Mouse (Mus musculus) frontal cortex, postnatal 36 days (tissue): ENCODE results near the gene Pde6b.

Experiments
- DNase-seq, 2 experiments: peaks; one replicate each; pipeline ENCODE4 v3.0.0; 2022; ENCODE audit warnings: low spot score in 2 of 2

The Pde6b gene

DNA sequence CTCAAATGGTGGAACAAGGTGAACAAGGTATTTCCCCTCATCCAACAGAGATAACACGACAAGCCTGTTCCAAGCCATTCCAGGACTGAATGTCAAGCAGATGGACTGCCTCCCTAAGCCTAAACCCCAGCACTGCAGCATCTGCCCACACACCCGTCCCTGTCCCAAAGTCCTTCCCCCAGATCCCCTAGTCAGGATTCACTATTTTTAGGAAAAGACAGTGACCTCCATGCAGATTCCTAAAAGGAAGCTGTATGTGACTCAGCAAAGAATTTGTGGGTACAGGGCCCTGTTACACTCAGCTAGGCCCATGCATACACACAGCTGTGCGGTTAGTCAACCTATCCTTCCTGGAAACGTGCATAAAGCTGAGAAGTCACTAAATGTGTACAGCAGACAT, 1.7 kb upstream of the Pde6b start:
- no peak for DNase-seq

DNA sequence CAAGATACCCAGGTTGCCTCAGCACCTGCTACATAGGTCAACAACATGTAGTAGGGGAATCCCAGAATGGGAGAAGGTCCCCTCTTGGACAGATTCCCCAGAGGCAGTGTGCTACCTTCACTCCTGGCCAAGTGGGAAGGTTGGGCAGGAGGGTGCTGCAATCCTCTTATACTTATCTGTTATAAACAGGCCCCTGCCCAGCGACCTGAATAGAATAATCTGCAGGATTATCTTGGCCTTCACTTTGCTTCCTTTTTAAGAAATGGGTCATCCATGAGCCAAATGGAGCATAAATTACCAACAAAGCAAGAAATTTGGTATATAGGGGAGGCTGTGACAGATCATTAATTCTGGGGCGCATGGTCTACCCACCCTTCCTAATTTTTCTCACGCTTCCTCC, 1.6 kb downstream of the Pde6b start:
- no peak for DNase-seq

DNA sequence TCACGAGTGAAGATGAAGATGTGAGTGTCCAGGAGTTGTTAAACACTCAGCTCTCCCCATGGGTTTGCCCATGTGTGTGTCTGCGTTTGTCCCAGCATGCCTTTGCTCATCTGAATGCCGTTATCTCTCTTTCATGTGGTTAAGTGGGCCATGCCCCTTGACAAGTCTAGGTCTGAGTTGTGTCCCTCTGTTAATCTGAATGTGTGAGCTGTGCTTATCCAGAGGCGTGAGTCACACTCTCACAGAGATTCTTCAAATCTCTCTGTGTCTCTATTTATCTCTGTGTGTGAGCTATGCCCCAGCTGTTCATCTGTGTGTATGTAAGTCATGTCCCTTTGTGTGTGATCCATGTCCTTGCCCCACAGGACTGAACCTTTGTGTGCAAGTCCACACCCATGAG, 15.3 kb downstream of the Pde6b start:
- no peak for DNase-seq

DNA sequence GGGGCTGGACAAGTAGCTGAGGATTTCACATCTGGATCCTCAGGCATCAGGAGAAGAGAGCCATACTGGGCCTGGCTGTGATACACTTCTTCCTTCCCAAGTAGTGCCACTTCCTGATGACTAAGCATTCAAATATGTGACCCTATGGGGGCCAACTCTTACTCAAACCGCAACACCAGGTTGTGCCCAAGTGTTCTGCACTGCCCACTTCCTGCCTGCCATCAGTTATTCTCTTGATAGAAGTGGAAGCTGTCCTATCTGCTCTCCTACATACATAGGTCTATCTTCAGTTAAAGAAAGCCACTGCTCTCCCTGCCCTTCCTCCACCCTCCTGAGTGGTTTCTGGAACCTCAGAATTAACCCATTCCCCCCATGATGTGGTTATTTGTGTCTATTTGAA, 17.3 kb downstream of the Pde6b start:
- DNase-seq: no peak

DNA sequence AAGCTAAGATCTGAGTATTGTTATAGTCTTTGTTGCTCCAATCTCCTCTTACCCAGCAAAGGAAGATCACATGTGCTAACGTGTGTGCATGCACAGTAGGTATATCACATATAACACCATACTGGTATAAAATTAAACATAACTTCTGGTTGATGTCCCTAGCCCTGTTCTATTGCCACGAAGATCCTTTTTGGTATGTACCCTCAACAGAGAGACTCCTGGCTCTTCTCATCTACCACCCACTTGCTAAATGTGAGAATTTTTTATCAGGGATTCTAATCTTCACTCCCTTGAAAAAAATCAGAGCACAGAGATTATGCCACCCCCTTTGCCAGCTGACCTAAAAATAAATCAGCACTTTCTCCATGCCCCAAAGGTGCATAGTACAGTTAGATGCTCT, 18.8 kb downstream of the Pde6b start:
- peak in 1 of 2 experiments; percentile 33 for DNase-seq

DNA sequence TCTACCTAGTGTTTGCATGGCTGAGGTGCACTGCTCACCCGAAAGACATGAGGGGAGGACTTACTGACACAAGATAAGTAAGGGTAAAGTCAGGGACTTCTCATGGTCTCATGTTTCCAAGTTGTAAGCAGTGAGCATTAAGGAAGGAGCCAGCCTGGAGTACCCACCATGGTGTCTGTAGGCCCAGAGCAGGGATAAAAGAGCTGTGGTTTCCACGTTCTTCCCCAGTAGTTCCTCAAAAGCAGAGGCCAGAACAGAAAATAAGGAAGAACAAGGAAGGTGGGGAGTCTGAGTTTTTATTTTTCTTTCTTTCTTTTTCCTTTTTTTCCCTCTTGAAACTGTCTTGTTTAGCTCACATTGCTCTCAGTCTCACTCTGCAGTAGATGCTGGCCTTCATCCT, 26.5 kb downstream of the Pde6b start:
- DNase-seq: no peak

DNA sequence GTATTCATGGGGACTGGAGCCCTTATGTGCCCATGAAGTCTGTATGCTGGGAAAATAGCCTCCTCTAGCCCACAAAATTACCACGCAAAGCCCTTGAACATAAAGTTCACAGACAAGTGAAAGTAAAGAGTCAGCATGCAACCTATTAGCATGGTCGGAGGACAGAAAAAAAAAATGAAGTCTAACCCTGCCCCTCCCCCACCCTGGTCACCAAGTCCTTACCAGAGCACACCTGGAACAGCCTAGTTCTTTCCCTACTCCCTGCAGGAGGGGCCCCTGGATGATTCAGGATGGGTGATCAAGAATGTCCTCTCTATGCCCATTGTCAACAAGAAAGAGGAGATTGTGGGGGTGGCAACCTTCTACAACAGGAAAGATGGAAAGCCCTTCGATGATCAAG, 34.5 kb downstream of the Pde6b start:
- DNase-seq: no peak

DNA sequence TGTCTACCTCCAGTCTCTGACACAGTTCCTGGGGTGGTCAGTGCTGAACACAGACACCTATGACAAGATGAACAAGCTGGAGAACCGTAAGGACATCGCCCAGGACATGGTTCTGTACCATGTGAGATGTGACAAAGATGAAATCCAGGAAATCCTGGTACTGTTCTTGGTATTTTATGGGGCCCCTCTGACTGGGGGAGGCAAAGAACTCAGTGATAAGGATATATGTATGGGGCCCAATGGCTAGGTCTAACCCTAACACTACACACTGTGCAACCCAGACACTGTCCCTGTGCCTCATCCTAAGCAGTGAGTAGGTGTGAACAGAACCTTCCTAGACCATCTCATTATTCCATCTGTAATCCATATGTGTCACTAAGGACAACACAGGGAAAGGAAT, 35.2 kb downstream of the Pde6b start:
- no peak for DNase-seq

DNA sequence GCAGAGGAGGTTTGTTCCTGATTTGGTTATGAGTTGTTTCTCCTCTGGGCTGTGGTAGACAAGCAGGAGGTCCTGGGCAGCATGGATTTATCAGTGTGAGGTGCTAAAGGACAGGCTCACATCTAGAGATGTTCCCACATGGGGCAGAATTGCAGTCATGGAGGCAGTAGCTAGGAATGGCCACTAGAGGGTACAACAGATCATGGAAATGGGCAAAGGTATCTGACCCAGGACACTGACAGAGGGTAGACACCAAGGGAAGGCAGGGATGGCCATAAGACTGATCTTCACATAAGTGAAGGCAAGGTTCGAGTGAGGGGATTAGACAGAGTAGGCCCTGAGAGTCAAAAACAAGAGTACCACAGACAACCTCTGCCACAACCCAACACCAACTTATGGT, 39.0 kb downstream of the Pde6b start:
- peak; percentile 42 to 59 for DNase-seq

DNA sequence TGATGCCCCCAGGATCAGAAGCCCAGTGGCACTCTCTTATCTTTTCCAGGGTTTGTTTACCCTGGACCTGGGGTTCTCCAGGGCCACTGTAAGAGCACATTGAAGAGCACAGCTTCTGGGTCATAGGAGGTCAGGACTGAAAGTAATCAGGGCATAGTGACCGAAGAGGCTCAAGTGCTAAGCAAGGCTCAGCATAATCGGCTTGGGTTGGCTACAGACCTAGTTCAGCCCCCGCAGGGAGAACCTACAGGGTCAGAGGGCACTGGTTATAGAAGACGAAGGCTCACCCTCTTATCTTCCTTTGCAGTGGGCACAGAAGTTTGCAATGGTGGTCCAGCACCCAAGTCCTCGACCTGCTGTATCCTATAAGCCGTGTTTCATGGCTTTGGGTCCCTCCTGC, 43.0 kb downstream of the Pde6b start:
- no peak for DNase-seq

DNA sequence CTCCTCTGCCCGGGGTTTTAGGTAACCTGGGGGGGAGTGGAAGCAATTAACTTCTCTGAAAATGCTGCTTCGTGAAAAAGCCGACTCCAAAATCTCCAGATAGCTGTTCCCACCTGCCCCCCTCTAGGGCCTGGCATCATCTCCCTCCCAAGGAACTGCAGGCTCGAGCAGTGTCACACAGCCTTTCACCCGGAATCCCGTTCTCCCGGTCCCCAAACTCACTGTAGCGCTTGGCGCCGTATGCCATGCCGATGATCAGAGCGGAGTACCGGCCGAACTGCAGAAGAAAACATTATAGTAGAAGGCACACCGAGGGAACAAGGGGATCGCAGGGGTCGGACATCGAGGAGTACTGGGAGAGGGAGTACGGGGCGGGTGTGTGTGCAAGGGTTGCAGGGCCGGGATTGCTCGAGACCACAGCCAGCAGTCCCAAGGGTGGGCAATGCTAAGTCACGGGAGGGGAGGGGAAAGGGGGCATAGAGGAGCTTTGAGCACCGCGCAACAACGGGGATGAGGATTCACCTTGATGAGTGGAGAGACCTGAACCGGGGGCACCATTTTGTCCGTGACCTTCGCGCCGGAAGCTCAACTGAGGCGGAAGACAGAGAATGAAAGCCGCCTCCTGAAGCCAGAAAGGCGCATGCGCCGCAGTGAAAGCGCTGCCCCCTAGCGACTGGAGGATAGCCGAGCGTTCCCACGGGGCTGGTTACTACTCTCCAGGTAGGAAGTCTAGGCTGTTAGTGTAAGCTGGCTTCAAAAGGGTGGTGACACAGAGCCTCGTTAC, 45.8 kb downstream of the Pde6b start, which contains the start of gene Atp5k:
Atp5k (minus strand) TSS at position 645 of the 784 bp plus-strand sequence.
- peak; percentile 94 to 96 for DNase-seq

DNA sequence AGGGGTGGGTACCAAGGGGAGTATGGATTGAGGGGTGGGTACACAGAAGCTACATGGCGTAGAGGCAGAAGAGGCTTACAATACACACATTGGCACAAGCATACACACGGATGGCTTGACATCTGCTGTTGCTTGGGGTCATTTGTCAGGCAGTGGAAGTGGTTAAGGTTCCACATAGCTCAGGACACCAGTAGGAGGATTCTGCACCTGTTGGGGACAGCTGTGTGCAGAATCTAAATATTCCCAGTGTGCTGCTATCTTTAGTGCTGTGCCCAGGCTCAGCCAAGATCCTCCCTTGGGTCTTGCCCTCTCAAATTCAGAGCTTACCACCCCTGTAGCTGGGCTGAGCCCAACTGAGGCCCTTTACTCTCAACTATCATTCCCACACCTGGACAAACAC, 47.9 kb downstream of the Pde6b start:
- DNase-seq: no peak

DNA sequence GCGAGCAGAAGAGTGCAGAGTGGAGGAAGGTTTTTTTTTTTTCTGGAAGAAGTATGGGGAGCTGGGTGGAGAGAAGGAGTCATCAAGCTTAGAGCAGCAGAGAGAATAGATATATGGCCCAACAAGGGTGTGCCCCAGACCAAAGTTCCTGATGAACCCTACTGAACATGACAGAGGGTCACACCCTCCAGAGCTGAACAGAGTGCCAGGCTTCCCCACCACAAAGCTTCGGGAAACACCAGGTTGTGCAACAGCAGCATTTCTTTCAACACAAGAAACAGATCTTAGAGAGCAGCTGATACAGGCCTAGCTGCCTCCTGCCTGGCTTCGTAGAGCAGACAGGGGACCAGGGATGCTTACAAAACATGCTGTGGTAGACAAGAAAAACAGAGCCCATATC, 58.8 kb downstream of the Pde6b start:
- no peak for DNase-seq

DNA sequence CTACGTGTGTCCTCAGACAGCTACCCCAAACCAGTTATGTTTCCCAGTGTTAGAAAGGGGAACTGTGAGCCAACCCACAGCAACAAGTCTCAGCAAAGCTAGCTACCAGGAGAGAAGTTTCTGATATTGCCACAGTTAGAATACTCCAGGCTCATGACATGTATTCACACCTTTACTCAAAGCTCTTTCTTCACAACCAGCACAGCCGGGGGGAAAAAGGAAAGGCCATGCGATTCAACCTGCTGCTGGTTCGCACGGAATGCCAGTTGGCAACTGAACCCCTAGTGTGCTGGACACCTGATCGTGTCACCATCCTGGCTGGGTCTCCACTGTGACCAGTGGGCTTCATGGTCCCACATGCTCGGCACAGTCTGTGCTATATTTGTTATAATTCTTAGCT, 59.7 kb downstream of the Pde6b start:
- no peak for DNase-seq

DNA sequence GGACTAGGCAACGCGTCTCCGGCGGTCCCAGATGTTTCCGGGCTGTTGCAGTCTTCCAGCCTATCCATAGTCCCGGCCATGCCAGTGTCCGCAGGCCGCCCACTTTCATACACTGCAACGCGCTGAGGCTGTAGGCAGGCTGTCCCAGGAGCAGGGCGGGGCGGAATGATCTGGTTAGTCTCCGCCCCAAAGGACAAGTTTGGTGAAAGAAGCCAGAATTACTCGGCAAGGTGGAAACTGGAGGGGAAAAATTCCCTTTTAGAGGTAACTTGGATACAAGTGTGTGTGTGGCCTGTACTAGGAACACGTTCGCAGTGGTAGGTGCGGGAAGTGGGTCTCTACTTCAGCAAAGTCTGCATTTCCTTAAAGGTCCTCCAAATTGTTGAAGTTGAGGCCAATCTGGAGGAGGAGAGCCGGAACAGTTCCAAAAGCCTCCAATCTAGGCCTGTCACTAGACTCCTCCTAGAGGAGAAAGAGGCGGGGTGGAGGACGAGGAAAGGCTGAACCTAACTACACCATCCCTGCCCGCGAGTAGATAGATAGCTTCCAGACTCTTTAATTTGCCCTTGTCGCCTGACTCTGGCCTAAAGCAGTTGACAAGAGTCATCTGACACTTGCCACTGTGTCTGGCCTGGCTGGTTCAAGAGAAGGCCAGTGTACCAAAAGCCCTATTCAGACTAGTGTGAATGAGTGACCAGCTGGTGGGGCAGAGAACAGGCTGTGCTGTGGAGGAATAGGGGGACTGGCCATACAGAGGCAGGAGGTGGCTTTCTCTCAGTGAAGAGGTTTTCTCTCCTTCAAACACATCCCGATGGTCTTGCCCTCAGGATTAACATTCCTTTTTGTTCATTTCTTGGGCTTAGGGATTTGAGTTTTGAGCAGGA, 60.8 kb downstream of the Pde6b start, which contains the start of gene Mfsd7a:
Mfsd7a (minus strand) TSS at position 107 of the 884 bp plus-strand sequence.
- peak; percentile 9 to 13 for DNase-seq

DNA sequence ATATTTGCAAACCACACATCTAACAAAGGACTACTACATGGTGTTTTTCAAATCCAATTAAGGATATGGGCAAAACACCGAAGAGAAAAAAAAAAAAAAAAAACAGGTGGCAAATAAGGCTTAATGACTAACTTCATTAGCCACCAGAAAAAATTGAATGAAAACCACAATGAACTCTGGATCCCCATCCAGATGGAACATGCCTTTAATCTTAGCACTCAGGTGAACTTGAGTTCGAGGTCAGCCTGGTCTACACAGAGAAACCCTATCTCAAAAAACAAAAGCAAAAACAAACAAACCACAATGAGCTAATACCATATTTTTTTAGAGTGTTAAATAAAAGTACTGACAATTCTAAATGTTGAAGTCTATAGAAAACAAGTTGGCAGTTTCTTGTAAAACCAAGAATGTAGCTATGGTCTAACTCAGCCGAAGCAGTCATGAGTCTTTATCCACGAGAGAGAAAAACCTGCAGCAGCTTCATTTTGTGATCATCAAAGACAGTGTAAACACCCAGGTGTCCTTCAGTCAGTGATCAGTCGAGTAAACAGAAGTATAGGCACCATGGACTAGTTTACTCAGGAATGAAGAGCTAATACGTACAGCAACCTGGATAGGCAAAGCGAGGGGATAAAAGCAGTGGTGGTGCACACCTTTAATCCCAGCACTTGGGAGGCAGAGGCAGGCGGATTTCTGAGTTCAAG, 62.8 kb downstream of the Pde6b start:
- DNase-seq: no peak

DNA sequence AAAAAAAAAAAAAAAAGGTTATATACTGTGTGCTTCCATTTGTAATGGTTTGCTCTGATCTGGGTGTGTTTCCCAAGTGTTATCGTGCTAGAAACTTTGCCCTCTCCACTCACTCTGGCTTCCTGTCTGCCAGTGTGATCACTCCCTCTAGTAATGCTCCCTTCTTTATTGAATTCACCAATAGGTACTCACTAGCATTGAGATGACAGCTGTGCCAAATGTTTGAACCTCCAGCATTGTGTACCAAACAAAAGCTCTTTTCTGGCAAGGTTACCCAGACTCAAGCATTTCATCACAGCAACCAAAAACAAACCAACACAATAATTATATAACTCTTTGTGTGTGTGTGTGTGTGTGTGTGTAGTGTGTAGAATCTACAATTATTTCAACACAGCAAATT, 63.4 kb downstream of the Pde6b start:
- DNase-seq: no peak

DNA sequence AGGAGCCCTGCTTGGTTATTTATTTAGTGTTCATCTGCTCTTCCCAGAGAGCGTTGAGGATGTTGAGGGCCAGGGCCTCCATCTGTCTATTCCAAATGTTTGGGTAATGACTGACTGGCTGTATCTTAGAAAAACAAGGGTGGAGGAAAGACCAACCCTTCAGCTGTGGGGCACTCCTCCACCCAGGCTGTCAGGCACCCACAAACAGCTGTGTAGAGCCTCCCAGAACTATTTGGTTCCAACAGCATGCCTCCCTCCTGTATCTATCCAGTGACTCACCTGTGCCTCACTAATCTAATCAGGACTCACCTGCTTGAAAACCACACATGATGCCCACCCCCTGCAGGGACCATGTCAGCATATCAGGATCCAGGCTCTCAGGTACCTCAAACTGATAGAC, 64.2 kb downstream of the Pde6b start:
- no peak for DNase-seq

DNA sequence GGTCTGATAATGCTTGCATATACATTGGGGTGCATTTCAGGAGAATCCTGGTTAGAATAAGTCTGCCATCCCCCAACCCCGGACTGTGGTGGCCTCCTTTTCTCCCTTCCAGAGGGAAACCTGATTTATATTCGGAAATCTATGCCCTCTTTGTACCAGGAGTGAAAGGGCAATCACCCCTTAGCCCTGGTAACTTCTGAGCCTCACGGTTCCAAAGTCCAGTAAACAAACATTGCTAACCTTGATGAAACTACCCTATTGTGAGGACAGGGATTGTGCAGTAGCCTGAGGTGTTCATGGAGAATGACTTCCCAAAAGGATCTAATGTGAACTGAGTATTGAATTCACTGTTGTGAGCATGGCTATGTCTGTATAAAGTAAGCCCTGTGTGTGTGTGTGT, 65.9 kb downstream of the Pde6b start:
- DNase-seq: no peak

DNA sequence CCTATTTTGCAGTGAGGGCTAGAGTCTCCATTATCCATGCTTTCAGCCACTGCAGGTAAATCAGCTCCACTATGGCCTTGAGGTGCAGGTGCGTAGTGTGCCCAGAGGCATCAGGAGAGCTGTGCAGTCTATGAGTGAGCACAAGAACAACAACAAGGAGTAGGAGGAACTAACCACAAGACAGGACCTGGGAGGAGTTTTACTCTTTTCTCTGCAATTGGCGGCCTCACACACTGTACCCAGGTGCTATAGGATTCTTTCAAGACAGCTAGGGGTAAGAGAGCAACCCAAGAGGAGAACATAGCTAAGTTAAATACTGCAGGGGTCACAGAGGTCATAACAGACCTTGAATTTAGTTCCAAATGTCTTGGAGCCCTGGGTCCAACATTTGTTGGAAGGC, 70.5 kb downstream of the Pde6b start:
- no peak for DNase-seq

DNA sequence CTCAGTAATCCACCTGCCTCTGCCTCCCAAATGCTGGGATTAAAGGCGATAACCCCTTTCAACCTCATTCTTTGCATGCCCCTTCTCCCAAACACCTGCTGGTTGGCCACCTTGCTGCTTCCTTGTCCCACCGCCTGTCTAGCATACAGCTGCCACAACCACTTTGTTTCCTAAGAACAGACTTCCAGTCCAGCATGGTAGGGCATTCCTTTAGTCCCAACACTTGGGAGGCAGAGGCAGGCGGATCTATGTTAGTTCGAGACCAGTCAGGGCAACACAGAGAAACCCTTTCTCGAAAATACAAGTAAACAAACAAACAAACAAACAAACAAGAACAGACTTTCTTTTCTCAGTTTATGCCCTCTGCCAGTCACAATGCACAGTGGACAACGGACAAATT, 72.3 kb downstream of the Pde6b start:
- DNase-seq: no peak
